Mouse (Mus musculus): ENCODE data around the gene Rtn4rl2. TPM values are rescaled to one million over a fixed set of nuclear protein-coding genes. Genes with fewer than 3 reads are reported as not detected.

Gene Rtn4rl2
- polyA plus RNA-seq (2014; fragmentation: Illumina TruSeq; extraction: RNeasy Lipid Tissue Mini Kit (QIAGEN cat#74804)): not detected

DNA sequence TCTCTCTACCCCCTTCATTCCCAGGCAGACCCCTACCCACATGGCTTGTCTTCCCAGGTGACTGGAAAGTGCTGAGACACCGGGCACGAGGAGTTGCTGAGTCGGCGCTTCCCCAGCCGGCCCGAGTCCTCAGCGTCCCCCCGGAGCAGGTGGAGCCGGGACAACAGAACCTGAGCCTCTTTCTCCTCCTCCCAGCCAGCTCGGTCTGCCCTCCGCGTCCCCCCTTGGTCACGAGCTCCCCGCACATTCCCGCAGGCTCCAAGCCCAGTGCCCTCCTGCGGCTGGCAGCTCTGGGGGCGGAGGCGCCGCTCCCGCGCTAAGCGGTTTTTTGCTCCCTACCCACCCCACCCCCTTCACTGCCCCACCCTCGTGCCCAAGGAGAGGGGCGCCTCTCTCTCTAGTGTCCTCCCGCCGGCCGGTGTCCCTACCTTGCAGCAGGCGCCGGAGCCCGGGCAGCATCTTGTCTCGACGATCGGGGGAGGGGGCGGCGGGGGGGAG, at the start of gene Rtn4rl2:
Gene Rtn4rl2, minus strand, starts transcription at position 477 of the 498 bp plus-strand sequence.

DNA sequence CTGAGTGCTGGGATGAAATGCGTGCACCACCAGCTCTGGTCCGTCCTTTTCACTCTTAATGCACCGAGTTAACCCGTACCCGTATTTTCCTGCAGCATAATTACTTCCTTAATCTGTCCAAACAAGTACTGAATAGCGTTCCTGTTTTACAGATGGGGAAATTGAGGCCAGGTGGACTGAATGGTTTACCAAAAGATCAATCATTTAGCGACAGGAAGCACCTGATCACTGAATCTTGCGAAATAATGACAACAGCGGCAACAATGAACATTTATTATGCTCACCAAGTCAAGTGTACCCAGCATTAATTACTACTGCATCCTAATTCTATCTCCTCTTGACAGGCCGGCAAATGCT, 47.9 kb downstream of the Rtn4rl2 start, which contains the start of gene Slc43a1:
Gene Slc43a1, plus strand, starts transcription at position 258 of the 357 bp plus-strand sequence.

DNA sequence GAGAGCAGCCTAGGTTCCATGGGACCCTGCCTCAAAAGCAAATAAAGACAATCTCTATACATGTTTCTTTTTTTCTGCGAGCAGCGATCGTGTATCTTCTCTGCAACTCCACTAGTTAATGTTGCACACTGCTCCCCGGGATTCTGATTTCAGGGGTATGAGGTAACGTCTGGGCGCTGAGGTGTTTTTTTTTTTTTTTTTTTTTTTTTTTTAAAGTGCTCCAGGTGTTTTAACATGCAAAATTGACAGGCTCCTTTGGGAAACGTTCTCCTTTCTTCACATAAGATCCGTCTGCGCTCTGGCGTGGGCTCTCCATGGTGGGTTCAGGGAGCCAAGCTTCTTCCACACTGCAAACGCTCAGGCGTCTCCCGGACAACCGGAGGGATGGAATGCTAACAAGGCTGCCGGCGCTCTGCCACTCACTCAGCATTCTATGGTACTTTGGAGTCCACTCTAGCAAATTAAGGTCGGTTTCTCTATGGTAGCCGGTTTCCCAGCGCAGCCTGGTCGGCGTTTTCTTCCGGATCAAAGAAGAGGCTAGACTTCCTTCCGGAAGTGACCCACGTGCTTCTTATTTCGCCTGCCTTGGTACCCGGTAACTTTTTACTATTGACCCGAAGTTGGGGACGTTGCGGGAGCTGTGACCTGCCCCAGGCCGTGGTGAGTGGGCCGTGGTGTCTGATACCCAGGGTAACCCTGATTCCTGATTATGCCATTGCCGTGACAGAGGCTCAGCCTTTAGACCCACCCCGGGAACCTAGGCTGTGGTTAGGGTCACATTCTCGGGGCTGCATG, 59.8 kb downstream of the Rtn4rl2 start, which contains the start of gene Timm10:
Gene Timm10, plus strand, starts transcription at position 510 of the 795 bp plus-strand sequence.

DNA sequence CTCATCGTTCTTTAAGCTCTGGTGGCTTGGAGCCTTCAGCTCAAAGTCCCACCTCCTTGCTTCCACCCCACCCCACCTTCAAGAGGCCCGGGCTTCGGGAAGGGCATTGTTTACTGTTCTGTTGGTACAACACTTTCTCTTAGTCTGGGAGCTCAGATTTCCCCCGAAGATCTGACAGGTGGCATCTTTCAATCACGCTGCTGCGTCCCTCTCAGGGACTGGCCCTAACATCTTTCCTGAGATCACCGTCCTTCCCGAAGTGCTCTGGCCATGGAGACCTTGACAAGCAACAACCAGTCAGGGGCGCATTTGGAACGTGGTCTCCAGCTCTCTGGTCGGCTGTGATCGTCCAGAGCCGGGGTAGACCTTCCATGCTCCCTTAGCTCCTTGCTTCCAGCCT, 64.0 kb downstream of the Rtn4rl2 start, which contains the start of gene Smtnl1:
Gene Smtnl1, minus strand, starts transcription at position 101 of the 400 bp plus-strand sequence.

Other genes with a start within 250 kb of the Rtn4rl2 start
- 362 TPM for gene Ctnnd1, start 235.9 kb downstream of the Rtn4rl2 start, polyA plus RNA-seq (2014; fragmentation: Illumina TruSeq; extraction: RNeasy Lipid Tissue Mini Kit (QIAGEN cat#74804))
- not detected for gene Btbd18, start 227.6 kb downstream of the Rtn4rl2 start, polyA plus RNA-seq (2014; fragmentation: Illumina TruSeq; extraction: RNeasy Lipid Tissue Mini Kit (QIAGEN cat#74804))
- gene Selenoh, start 215.9 kb downstream of the Rtn4rl2 start, polyA plus RNA-seq (2014; fragmentation: Illumina TruSeq; extraction: RNeasy Lipid Tissue Mini Kit (QIAGEN cat#74804)): 31.5 TPM
- gene Gm28635, start 208.7 kb downstream of the Rtn4rl2 start, polyA plus RNA-seq (2014; fragmentation: Illumina TruSeq; extraction: RNeasy Lipid Tissue Mini Kit (QIAGEN cat#74804)): not detected
- 89.1 TPM for gene Med19, start 208.3 kb downstream of the Rtn4rl2 start, polyA plus RNA-seq (2014; fragmentation: Illumina TruSeq; extraction: RNeasy Lipid Tissue Mini Kit (QIAGEN cat#74804))
- 118 TPM for gene Tmx2, start 207.6 kb downstream of the Rtn4rl2 start, polyA plus RNA-seq (2014; fragmentation: Illumina TruSeq; extraction: RNeasy Lipid Tissue Mini Kit (QIAGEN cat#74804))
- 74.2 TPM for gene Zdhhc5, start 171.5 kb downstream of the Rtn4rl2 start, polyA plus RNA-seq (2014; fragmentation: Illumina TruSeq; extraction: RNeasy Lipid Tissue Mini Kit (QIAGEN cat#74804))
- gene Clp1, start 159.4 kb downstream of the Rtn4rl2 start, polyA plus RNA-seq (2014; fragmentation: Illumina TruSeq; extraction: RNeasy Lipid Tissue Mini Kit (QIAGEN cat#74804)): 24.7 TPM
- 1.1 TPM for gene Ypel4, start 152.7 kb downstream of the Rtn4rl2 start, polyA plus RNA-seq (2014; fragmentation: Illumina TruSeq; extraction: RNeasy Lipid Tissue Mini Kit (QIAGEN cat#74804))
- gene Gm19426, start 143.1 kb downstream of the Rtn4rl2 start, polyA plus RNA-seq (2014; fragmentation: Illumina TruSeq; extraction: RNeasy Lipid Tissue Mini Kit (QIAGEN cat#74804)): not detected
- 45.8 TPM for gene Serping1, start 111.3 kb downstream of the Rtn4rl2 start, polyA plus RNA-seq (2014; fragmentation: Illumina TruSeq; extraction: RNeasy Lipid Tissue Mini Kit (QIAGEN cat#74804))
- 25.2 TPM for gene Ube2l6, start 87.9 kb downstream of the Rtn4rl2 start, polyA plus RNA-seq (2014; fragmentation: Illumina TruSeq; extraction: RNeasy Lipid Tissue Mini Kit (QIAGEN cat#74804))
- not detected for gene Smtnl1, start 64.1 kb downstream of the Rtn4rl2 start, polyA plus RNA-seq (2014; fragmentation: Illumina TruSeq; extraction: RNeasy Lipid Tissue Mini Kit (QIAGEN cat#74804))
- gene Timm10, start 59.7 kb downstream of the Rtn4rl2 start, polyA plus RNA-seq (2014; fragmentation: Illumina TruSeq; extraction: RNeasy Lipid Tissue Mini Kit (QIAGEN cat#74804)): 2.7 TPM
- gene Slc43a1, start 47.9 kb downstream of the Rtn4rl2 start, polyA plus RNA-seq (2014; fragmentation: Illumina TruSeq; extraction: RNeasy Lipid Tissue Mini Kit (QIAGEN cat#74804)): 2.0 TPM
- gene Slc43a3, start 49.9 kb upstream of the Rtn4rl2 start, polyA plus RNA-seq (2014; fragmentation: Illumina TruSeq; extraction: RNeasy Lipid Tissue Mini Kit (QIAGEN cat#74804)): 39.9 TPM
- gene Prg2, start 93.8 kb upstream of the Rtn4rl2 start, polyA plus RNA-seq (2014; fragmentation: Illumina TruSeq; extraction: RNeasy Lipid Tissue Mini Kit (QIAGEN cat#74804)): not detected
- gene Prg3, start 101.5 kb upstream of the Rtn4rl2 start, polyA plus RNA-seq (2014; fragmentation: Illumina TruSeq; extraction: RNeasy Lipid Tissue Mini Kit (QIAGEN cat#74804)): not detected
- gene Ssrp1, start 150.5 kb upstream of the Rtn4rl2 start, polyA plus RNA-seq (2014; fragmentation: Illumina TruSeq; extraction: RNeasy Lipid Tissue Mini Kit (QIAGEN cat#74804)): 178 TPM
- gene P2rx3, start 150.8 kb upstream of the Rtn4rl2 start, polyA plus RNA-seq (2014; fragmentation: Illumina TruSeq; extraction: RNeasy Lipid Tissue Mini Kit (QIAGEN cat#74804)): not detected
- gene Tnks1bp1, start 161.3 kb upstream of the Rtn4rl2 start, polyA plus RNA-seq (2014; fragmentation: Illumina TruSeq; extraction: RNeasy Lipid Tissue Mini Kit (QIAGEN cat#74804)): 0.43 TPM
- gene Aplnr, start 249.5 kb upstream of the Rtn4rl2 start, polyA plus RNA-seq (2014; fragmentation: Illumina TruSeq; extraction: RNeasy Lipid Tissue Mini Kit (QIAGEN cat#74804)): 28.1 TPM

Data from ovary, adult 10 weeks (tissue).